Mouse (Mus musculus): ENCODE data around the gene Olfr453. TPM values are rescaled to one million over a fixed set of nuclear protein-coding genes. Genes with fewer than 3 reads are reported as not detected.
A peak's percentile ranks its signal among the peaks of the same experiment; 100 is the strongest.

Gene Olfr453
- not detected in 2 replicates for polyA plus RNA-seq (2015; fragmentation: Nextera tagmentation; extraction: Ambion mirVana)

DNA sequence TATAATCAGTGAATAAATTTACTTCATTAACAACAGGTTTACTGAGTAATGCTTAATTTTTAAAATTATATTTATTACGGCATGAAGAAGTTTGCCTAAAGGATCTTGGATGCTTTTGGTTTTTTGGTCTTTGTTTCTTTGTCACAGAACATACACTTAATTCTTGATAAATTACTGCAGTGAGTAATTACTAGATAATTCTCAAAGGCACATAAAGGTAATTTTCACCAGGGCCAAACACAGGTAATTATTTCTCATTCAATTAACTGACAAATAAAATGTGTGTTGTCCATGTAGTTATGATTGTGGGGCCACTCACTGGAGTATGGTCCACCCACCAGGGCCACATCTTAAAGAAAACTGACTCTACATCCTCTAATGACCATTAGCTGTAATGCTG, at the start of gene Olfr453:
Olfr453 (plus strand) TSS at position 301 of the 400 bp plus-strand sequence.
- Histone ChIP-seq H3K4me3 (replicated peaks; ENCODE audit: low read length) (no peak within 1 kb of the TSS), H3K36me3 (ENCODE audit: control insufficient read depth, insufficient read depth) (no peaks in the 10 kb centered on the region), H3K4me2 (ENCODE audit: low read length) (no peak within 1 kb of the TSS), H3K27me3 (replicated peaks; ENCODE audit: control insufficient read depth, insufficient read depth, low read length) (no peaks in the 10 kb centered on the region), H3K4me1 (replicated peaks; ENCODE audit: control insufficient read depth, insufficient read depth, low read length) (no peaks in the 10 kb centered on the region), H3K27ac (ENCODE audit: low read length) (no peak within 1 kb of the TSS), H3K9me3 (ENCODE audit: control insufficient read depth, low read length) (no peaks in the 10 kb centered on the region), H3K9ac (replicated peaks; ENCODE audit: low read depth, low read length) (no peak within 1 kb of the TSS)
- no peak for ATAC-seq
- WGBS, result 92% methylated on average over 1 of the region's 1 CpGs

- Histone ChIP-seq H3K27me3 (replicated peaks; ENCODE audit: control insufficient read depth, insufficient read depth, low read length) (no peaks in the 10 kb centered on the region), H3K9ac (replicated peaks; ENCODE audit: low read depth, low read length) (no peak overlapping the region), H3K36me3 (ENCODE audit: control insufficient read depth, insufficient read depth) (peaks cover 16% of the 10 kb centered on the region), H3K4me2 (ENCODE audit: low read length) (no peak overlapping the region), H3K4me1 (replicated peaks; ENCODE audit: control insufficient read depth, insufficient read depth, low read length) (peaks cover 17% of the 10 kb centered on the region), H3K4me3 (replicated peaks; ENCODE audit: low read length) (no peak overlapping the region), H3K27ac (ENCODE audit: low read length) (no peak overlapping the region), H3K9me3 (ENCODE audit: control insufficient read depth, low read length) (no peaks in the 10 kb centered on the region)
- ATAC-seq, result no peak
Measured at GRCm38 (mm10) chr6:42689761-42690160, 49.4 kb upstream of the Olfr453 start.

GRCm38 (mm10) chr6:42692154-42692516, 47.0 kb upstream of the Olfr453 start:
- Histone ChIP-seq H3K9me3 (ENCODE audit: control insufficient read depth, low read length) (no peaks in the 10 kb centered on the region), H3K4me3 (replicated peaks; ENCODE audit: low read length) (peak overlapping the region; percentile 61), H3K4me1 (replicated peaks; ENCODE audit: control insufficient read depth, insufficient read depth, low read length) (peaks cover 17% of the 10 kb centered on the region), H3K27ac (ENCODE audit: low read length) (peak overlapping the region; percentile 93), H3K9ac (replicated peaks; ENCODE audit: low read depth, low read length) (peak overlapping the region; percentile 80), H3K36me3 (ENCODE audit: control insufficient read depth, insufficient read depth) (peaks cover 3% of the 10 kb centered on the region; the same call in 1 of the 2 replicates), H3K4me2 (ENCODE audit: low read length) (peak overlapping the region; percentile 55), H3K27me3 (replicated peaks; ENCODE audit: control insufficient read depth, insufficient read depth, low read length) (no peaks in the 10 kb centered on the region)
- peak; percentile 78 for ATAC-seq
- 0% methylated on average over 10 of the region's 10 CpGs for WGBS

GRCm38 (mm10) chr6:42692517-42693190, 46.5 kb upstream of the Olfr453 start:
- H3K36me3 ChIP-seq (ENCODE audit: control insufficient read depth, insufficient read depth), result peaks cover 3% of the 10 kb centered on the region; the same call in 1 of the 2 replicates
- peak overlapping the region; percentile 93 for H3K27ac ChIP-seq (ENCODE audit: low read length)
- H3K9me3 ChIP-seq (ENCODE audit: control insufficient read depth, low read length), result no peaks in the 10 kb centered on the region
- no peaks in the 10 kb centered on the region for H3K27me3 ChIP-seq (replicated peaks; ENCODE audit: control insufficient read depth, insufficient read depth, low read length)
- H3K9ac ChIP-seq (replicated peaks; ENCODE audit: low read depth, low read length), result peak overlapping the region; percentile 80
- peaks cover 17% of the 10 kb centered on the region for H3K4me1 ChIP-seq (replicated peaks; ENCODE audit: control insufficient read depth, insufficient read depth, low read length)
- H3K4me2 ChIP-seq (ENCODE audit: low read length), result peak overlapping the region; percentile 55
- peak; percentile 96 for ATAC-seq
- H3K4me3 ChIP-seq (replicated peaks; ENCODE audit: low read length), result peak overlapping the region; percentile 61
- WGBS, result under 1% methylated on average over 32 of the region's 32 CpGs

DNA sequence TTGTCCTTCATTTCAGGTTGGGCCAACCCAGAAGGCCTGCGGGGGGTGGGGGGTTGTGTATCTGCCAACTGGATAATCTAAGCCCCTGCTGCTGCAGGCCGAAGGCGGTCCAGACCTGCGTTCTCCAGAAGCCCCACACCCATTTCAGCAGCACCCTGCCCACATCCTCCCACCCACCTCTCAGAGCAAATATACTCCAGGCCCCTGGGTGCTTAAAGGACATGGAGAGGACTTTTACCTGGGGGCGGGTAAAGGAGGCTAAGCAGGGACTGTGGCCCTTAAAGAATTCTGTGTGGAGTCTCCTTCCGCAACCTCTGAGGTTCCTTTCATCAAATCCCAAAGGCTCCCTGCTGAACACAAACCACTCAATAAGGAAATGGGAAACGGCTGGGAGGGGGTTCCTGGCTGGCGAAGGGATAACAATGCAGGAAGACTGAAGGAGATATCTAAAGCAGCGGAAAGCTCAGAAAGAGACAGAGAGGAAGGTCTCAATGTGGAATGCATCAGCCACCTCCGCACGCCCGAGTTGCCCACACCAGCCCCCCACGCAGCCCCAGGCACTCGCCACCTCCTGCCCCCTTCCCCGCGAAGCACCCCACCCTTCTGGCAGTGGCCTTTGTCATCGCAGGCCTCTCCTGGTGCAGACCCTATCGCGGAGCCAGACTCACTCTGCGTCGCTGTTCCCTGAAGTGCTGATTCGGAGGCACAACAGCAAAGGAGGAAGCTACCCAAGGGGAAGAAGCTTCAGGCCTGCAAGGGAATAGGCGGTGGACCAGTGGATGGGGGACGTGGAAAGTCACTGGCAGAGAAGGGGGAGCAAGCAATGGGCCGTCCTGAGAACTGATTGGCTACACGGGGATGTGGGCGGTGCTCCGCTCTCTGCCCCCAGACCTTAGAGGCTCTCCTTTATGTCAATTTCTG, 29.6 kb upstream of the Olfr453 start, which contains the start of gene Tcaf1:
Tcaf1 (minus strand) TSS at position 798 of the 921 bp plus-strand sequence.
- WGBS, result under 1% methylated on average over 28 of the region's 28 CpGs
- peak within 1 kb of the TSS; percentile 99 for H3K27ac ChIP-seq (ENCODE audit: low read length)
- H3K4me3 ChIP-seq (replicated peaks; ENCODE audit: low read length), result peak within 1 kb of the TSS; percentile 82
- ATAC-seq, result peak; percentile 100
- no peaks in the 10 kb centered on the region for H3K36me3 ChIP-seq (ENCODE audit: control insufficient read depth, insufficient read depth)
- peak within 1 kb of the TSS; percentile 98 for H3K9ac ChIP-seq (replicated peaks; ENCODE audit: low read depth, low read length)
- H3K4me1 ChIP-seq (replicated peaks; ENCODE audit: control insufficient read depth, insufficient read depth, low read length), result peaks cover 19% of the 10 kb centered on the region
- H3K4me2 ChIP-seq (ENCODE audit: low read length), result peak within 1 kb of the TSS; percentile 70
- no peaks in the 10 kb centered on the region for H3K9me3 ChIP-seq (ENCODE audit: control insufficient read depth, low read length)
- H3K27me3 ChIP-seq (replicated peaks; ENCODE audit: control insufficient read depth, insufficient read depth, low read length), result no peaks in the 10 kb centered on the region

DNA sequence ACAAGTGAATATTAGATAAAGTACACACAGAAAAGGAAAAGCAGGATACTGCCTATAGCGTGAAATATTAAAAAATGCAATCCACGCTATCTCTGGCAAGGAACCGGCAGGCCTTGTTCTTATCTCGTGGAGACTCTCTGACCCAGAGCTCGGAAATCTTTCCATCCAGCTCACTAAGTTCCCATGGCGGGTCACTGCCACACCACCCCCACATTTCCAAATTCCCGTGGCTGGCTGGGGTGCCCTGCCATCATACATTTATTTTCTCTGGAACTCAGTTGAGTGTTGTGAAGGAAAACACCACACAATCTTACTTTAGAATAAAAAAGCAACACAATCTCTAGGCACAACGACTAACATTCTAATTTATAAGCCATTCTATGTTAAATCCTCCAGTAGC, 24.5 kb upstream of the Olfr453 start:
- no peak for ATAC-seq
- Histone ChIP-seq H3K27me3 (replicated peaks; ENCODE audit: control insufficient read depth, insufficient read depth, low read length) (no peaks in the 10 kb centered on the region), H3K4me3 (replicated peaks; ENCODE audit: low read length) (no peak overlapping the region), H3K9ac (replicated peaks; ENCODE audit: low read depth, low read length) (no peak overlapping the region), H3K4me1 (replicated peaks; ENCODE audit: control insufficient read depth, insufficient read depth, low read length) (no peaks in the 10 kb centered on the region), H3K4me2 (ENCODE audit: low read length) (no peak overlapping the region), H3K36me3 (ENCODE audit: control insufficient read depth, insufficient read depth) (no peaks in the 10 kb centered on the region), H3K9me3 (ENCODE audit: control insufficient read depth, low read length) (no peaks in the 10 kb centered on the region), H3K27ac (ENCODE audit: low read length) (no peak overlapping the region)
- 76% methylated on average over 8 of the region's 8 CpGs for WGBS

DNA sequence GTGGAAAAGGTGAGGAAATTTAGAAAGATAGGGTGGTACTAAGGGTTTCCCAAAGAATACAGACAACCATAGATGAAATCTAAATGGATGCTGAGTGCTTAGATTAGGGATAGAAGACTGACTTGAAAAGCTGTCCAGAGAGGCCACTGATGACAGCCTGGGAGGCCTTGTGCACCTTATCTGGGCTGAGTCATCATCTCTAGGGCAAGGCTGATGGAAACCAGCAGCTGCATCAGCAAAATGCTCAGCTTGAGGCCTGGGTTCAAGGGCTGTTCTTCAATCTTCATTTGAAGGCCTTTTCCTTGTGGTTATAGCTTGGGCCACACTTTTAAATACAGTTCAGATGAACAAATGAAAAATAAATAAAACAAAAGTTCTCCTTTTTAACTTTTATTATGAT, 21.2 kb upstream of the Olfr453 start:
- no peaks in the 10 kb centered on the region for H3K4me1 ChIP-seq (replicated peaks; ENCODE audit: control insufficient read depth, insufficient read depth, low read length)
- no peak overlapping the region for H3K4me3 ChIP-seq (replicated peaks; ENCODE audit: low read length)
- H3K9me3 ChIP-seq (ENCODE audit: control insufficient read depth, low read length), result no peaks in the 10 kb centered on the region
- H3K9ac ChIP-seq (replicated peaks; ENCODE audit: low read depth, low read length), result no peak overlapping the region
- no peak for ATAC-seq
- no peaks in the 10 kb centered on the region for H3K36me3 ChIP-seq (ENCODE audit: control insufficient read depth, insufficient read depth)
- no peak overlapping the region for H3K27ac ChIP-seq (ENCODE audit: low read length)
- H3K27me3 ChIP-seq (replicated peaks; ENCODE audit: control insufficient read depth, insufficient read depth, low read length), result no peaks in the 10 kb centered on the region
- H3K4me2 ChIP-seq (ENCODE audit: low read length), result no peak overlapping the region

DNA sequence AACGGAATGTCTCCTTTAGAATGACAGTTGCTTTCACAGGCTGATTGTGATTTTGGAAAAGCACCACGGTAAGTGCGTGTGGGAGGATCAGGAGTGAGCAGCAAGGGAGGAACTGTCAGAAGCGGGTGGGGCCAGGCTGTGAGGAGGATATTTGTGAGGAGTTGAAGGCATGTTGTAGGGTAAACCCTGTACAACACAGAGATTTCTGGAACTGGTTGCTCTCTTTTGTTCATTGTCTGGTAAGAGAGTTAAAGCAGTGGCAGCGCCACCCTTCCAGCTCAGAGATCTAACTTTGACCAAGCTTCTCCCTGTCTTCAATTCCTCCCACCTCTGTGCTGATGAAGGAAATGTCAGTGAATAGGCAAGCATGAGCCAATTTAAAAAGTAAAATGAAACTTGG, 3.1 kb downstream of the Olfr453 start:
- Histone ChIP-seq H3K27me3 (replicated peaks; ENCODE audit: control insufficient read depth, insufficient read depth, low read length) (no peaks in the 10 kb centered on the region), H3K4me1 (replicated peaks; ENCODE audit: control insufficient read depth, insufficient read depth, low read length) (no peaks in the 10 kb centered on the region), H3K27ac (ENCODE audit: low read length) (no peak overlapping the region), H3K4me3 (replicated peaks; ENCODE audit: low read length) (no peak overlapping the region), H3K4me2 (ENCODE audit: low read length) (no peak overlapping the region), H3K36me3 (ENCODE audit: control insufficient read depth, insufficient read depth) (no peaks in the 10 kb centered on the region), H3K9ac (replicated peaks; ENCODE audit: low read depth, low read length) (no peak overlapping the region), H3K9me3 (ENCODE audit: control insufficient read depth, low read length) (no peaks in the 10 kb centered on the region)
- WGBS, result 75% methylated on average over 5 of the region's 5 CpGs
- no peak for ATAC-seq

GRCm38 (mm10) chr6:42747846-42748245, 8.7 kb downstream of the Olfr453 start:
- no peak overlapping the region for H3K27ac ChIP-seq (ENCODE audit: low read length)
- H3K4me3 ChIP-seq (replicated peaks; ENCODE audit: low read length), result no peak overlapping the region
- H3K9ac ChIP-seq (replicated peaks; ENCODE audit: low read depth, low read length), result no peak overlapping the region
- no peak for ATAC-seq
- no peak overlapping the region for H3K4me2 ChIP-seq (ENCODE audit: low read length)
- H3K4me1 ChIP-seq (replicated peaks; ENCODE audit: control insufficient read depth, insufficient read depth, low read length), result no peaks in the 10 kb centered on the region
- no peaks in the 10 kb centered on the region for H3K9me3 ChIP-seq (ENCODE audit: control insufficient read depth, low read length)
- no peaks in the 10 kb centered on the region for H3K27me3 ChIP-seq (replicated peaks; ENCODE audit: control insufficient read depth, insufficient read depth, low read length)
- H3K36me3 ChIP-seq (ENCODE audit: control insufficient read depth, insufficient read depth), result no peaks in the 10 kb centered on the region
